Mouse (Mus musculus): ENCODE measurements around the gene Hoxb9. TPM values are rescaled to one million over a fixed set of nuclear protein-coding genes. Genes with fewer than 3 reads are reported as not detected.

Gene Hoxb9
- polyA plus RNA-seq, 1 experiment from 2014 or later = not detected

- no peak overlapping the region for H3K27ac ChIP-seq (replicated peaks in 1 of 2; ENCODE audit: control insufficient read depth in 1 of 2, insufficient read depth in 1 of 2, low read depth in 2 of 2, low read length in 2 of 2)
- H3K9me3 ChIP-seq (ENCODE audit: control insufficient read depth, low read length) = no peaks in the 10 kb centered on the region
- H3K4me1 ChIP-seq (ENCODE audit: control insufficient read depth in 2 of 2, insufficient read depth in 2 of 2, low read length in 2 of 2) = no peaks in the 10 kb centered on the region
- peaks cover 100% of the 10 kb centered on the region for H3K27me3 ChIP-seq (ENCODE audit: control insufficient read depth, insufficient read depth, low read length)
- ATAC-seq (ENCODE audit: insufficient number of reproducible peaks, insufficient read depth, low FRiP score, low read depth) = no peak
- H3K9ac ChIP-seq (ENCODE audit: low read length) = no peak overlapping the region
- no peak overlapping the region for H3K4me3 ChIP-seq (ENCODE audit: control insufficient read depth in 1 of 2, insufficient read depth in 1 of 2, low read depth in 1 of 2, low read length in 2 of 2)
- WGBS = 9% methylated on average over 20 of the region's 20 CpGs
- H3K4me2 ChIP-seq (ENCODE audit: low read length) = no peak overlapping the region
- H3K36me3 ChIP-seq (ENCODE audit: control insufficient read depth, insufficient read depth, low read length) = no peaks in the 10 kb centered on the region
These were observed 39.1 kb downstream of the Hoxb9 start for GRCm38 (mm10) chr11:96310183-96310938.

GRCm38 (mm10) chr11:96311097-96311496, 39.8 kb downstream of the Hoxb9 start:
- H3K27ac ChIP-seq (replicated peaks in 1 of 2; ENCODE audit: control insufficient read depth in 1 of 2, insufficient read depth in 1 of 2, low read depth in 2 of 2, low read length in 2 of 2) = no peak overlapping the region
- no peaks in the 10 kb centered on the region for H3K36me3 ChIP-seq (ENCODE audit: control insufficient read depth, insufficient read depth, low read length)
- ATAC-seq (ENCODE audit: insufficient number of reproducible peaks, insufficient read depth, low FRiP score, low read depth) = no peak
- no peak overlapping the region for H3K9ac ChIP-seq (ENCODE audit: low read length)
- peaks cover 100% of the 10 kb centered on the region for H3K27me3 ChIP-seq (ENCODE audit: control insufficient read depth, insufficient read depth, low read length)
- H3K9me3 ChIP-seq (ENCODE audit: control insufficient read depth, low read length) = no peaks in the 10 kb centered on the region
- WGBS = 17% methylated on average over 6 of the region's 6 CpGs
- H3K4me1 ChIP-seq (ENCODE audit: control insufficient read depth in 2 of 2, insufficient read depth in 2 of 2, low read length in 2 of 2) = no peaks in the 10 kb centered on the region
- H3K4me2 ChIP-seq (ENCODE audit: low read length) = peak overlapping the region; percentile 55
- peak overlapping the region in 1 of 2 experiments; percentile 34; a peak in 2 of 4 replicates for H3K4me3 ChIP-seq (ENCODE audit: control insufficient read depth in 1 of 2, insufficient read depth in 1 of 2, low read depth in 1 of 2, low read length in 2 of 2)

- ATAC-seq (ENCODE audit: insufficient number of reproducible peaks, insufficient read depth, low FRiP score, low read depth) = no peak; the same call in 1 of the 2 replicates
- H3K4me3 ChIP-seq (ENCODE audit: control insufficient read depth in 1 of 2, insufficient read depth in 1 of 2, low read depth in 1 of 2, low read length in 2 of 2) = peak overlapping the region; percentile 7 to 34; a peak in 3 of 4 replicates
- H3K9ac ChIP-seq (ENCODE audit: low read length) = no peak overlapping the region
- WGBS = 2% methylated on average over 31 of the region's 31 CpGs
- H3K4me2 ChIP-seq (ENCODE audit: low read length) = peak overlapping the region; percentile 55
- peaks cover 100% of the 10 kb centered on the region for H3K27me3 ChIP-seq (ENCODE audit: control insufficient read depth, insufficient read depth, low read length)
- no peaks in the 10 kb centered on the region for H3K9me3 ChIP-seq (ENCODE audit: control insufficient read depth, low read length)
- no peaks in the 10 kb centered on the region for H3K36me3 ChIP-seq (ENCODE audit: control insufficient read depth, insufficient read depth, low read length)
- no peak overlapping the region for H3K27ac ChIP-seq (replicated peaks in 1 of 2; ENCODE audit: control insufficient read depth in 1 of 2, insufficient read depth in 1 of 2, low read depth in 2 of 2, low read length in 2 of 2)
- H3K4me1 ChIP-seq (ENCODE audit: control insufficient read depth in 2 of 2, insufficient read depth in 2 of 2, low read length in 2 of 2) = no peaks in the 10 kb centered on the region
These were observed 40.5 kb downstream of the Hoxb9 start for GRCm38 (mm10) chr11:96311520-96312417.

- WGBS = 32% methylated on average over 2 of the region's 2 CpGs
- Histone ChIP-seq H3K4me3 (ENCODE audit: control insufficient read depth in 1 of 2, insufficient read depth in 1 of 2, low read depth in 1 of 2, low read length in 2 of 2) (no peak overlapping the region), H3K27ac (replicated peaks in 1 of 2; ENCODE audit: control insufficient read depth in 1 of 2, insufficient read depth in 1 of 2, low read depth in 2 of 2, low read length in 2 of 2) (no peak overlapping the region), H3K36me3 (ENCODE audit: control insufficient read depth, insufficient read depth, low read length) (no peaks in the 10 kb centered on the region), H3K27me3 (ENCODE audit: control insufficient read depth, insufficient read depth, low read length) (peaks cover 98% of the 10 kb centered on the region), H3K4me2 (ENCODE audit: low read length) (no peak overlapping the region), H3K9ac (ENCODE audit: low read length) (no peak overlapping the region), H3K9me3 (ENCODE audit: control insufficient read depth, low read length) (no peaks in the 10 kb centered on the region), H3K4me1 (ENCODE audit: control insufficient read depth in 2 of 2, insufficient read depth in 2 of 2, low read length in 2 of 2) (no peaks in the 10 kb centered on the region)
- no peak for ATAC-seq (ENCODE audit: insufficient number of reproducible peaks, insufficient read depth, low FRiP score, low read depth)
These were observed 41.9 kb downstream of the Hoxb9 start for GRCm38 (mm10) chr11:96313134-96313533.

GRCm38 (mm10) chr11:96313806-96314428, 42.7 kb downstream of the Hoxb9 start:
- Histone ChIP-seq H3K9ac (ENCODE audit: low read length) (no peak overlapping the region), H3K36me3 (ENCODE audit: control insufficient read depth, insufficient read depth, low read length) (no peaks in the 10 kb centered on the region), H3K9me3 (ENCODE audit: control insufficient read depth, low read length) (no peaks in the 10 kb centered on the region), H3K27me3 (ENCODE audit: control insufficient read depth, insufficient read depth, low read length) (peaks cover 98% of the 10 kb centered on the region), H3K27ac (replicated peaks in 1 of 2; ENCODE audit: control insufficient read depth in 1 of 2, insufficient read depth in 1 of 2, low read depth in 2 of 2, low read length in 2 of 2) (no peak overlapping the region), H3K4me1 (ENCODE audit: control insufficient read depth in 2 of 2, insufficient read depth in 2 of 2, low read length in 2 of 2) (0 out of 4 replicates have a peak, but pooled peaks cover 0 to 5% of the 10 kb centered on the region in 2 experiments), H3K4me3 (ENCODE audit: control insufficient read depth in 1 of 2, insufficient read depth in 1 of 2, low read depth in 1 of 2, low read length in 2 of 2) (no peak overlapping the region), H3K4me2 (ENCODE audit: low read length) (no peak overlapping the region; the same call in 1 of the 2 replicates)
- ATAC-seq (ENCODE audit: insufficient number of reproducible peaks, insufficient read depth, low FRiP score, low read depth) = no peak
- WGBS = 10% methylated on average over 12 of the region's 12 CpGs

GRCm38 (mm10) chr11:96314671-96315343, 43.5 kb downstream of the Hoxb9 start:
- Histone ChIP-seq H3K4me1 (ENCODE audit: control insufficient read depth in 2 of 2, insufficient read depth in 2 of 2, low read length in 2 of 2) (0 out of 4 replicates have a peak, but pooled peaks cover 0 to 7% of the 10 kb centered on the region in 2 experiments), H3K27ac (replicated peaks in 1 of 2; ENCODE audit: control insufficient read depth in 1 of 2, insufficient read depth in 1 of 2, low read depth in 2 of 2, low read length in 2 of 2) (no peak overlapping the region), H3K9ac (ENCODE audit: low read length) (no peak overlapping the region; the same call in 1 of the 2 replicates), H3K27me3 (ENCODE audit: control insufficient read depth, insufficient read depth, low read length) (peaks cover 98% of the 10 kb centered on the region), H3K9me3 (ENCODE audit: control insufficient read depth, low read length) (no peaks in the 10 kb centered on the region), H3K36me3 (ENCODE audit: control insufficient read depth, insufficient read depth, low read length) (no peaks in the 10 kb centered on the region), H3K4me2 (ENCODE audit: low read length) (peak overlapping the region; percentile 35), H3K4me3 (ENCODE audit: control insufficient read depth in 1 of 2, insufficient read depth in 1 of 2, low read depth in 1 of 2, low read length in 2 of 2) (peak overlapping the region; percentile 22 to 25; a peak in 3 of 4 replicates)
- 2% methylated on average over 34 of the region's 34 CpGs for WGBS
- ATAC-seq (ENCODE audit: insufficient number of reproducible peaks, insufficient read depth, low FRiP score, low read depth) = no peak

GRCm38 (mm10) chr11:96315344-96315681, 44.1 kb downstream of the Hoxb9 start:
- H3K36me3 ChIP-seq (ENCODE audit: control insufficient read depth, insufficient read depth, low read length) = no peaks in the 10 kb centered on the region
- no peak for ATAC-seq (ENCODE audit: insufficient number of reproducible peaks, insufficient read depth, low FRiP score, low read depth)
- no peak overlapping the region for H3K9ac ChIP-seq (ENCODE audit: low read length)
- no peak overlapping the region for H3K27ac ChIP-seq (replicated peaks in 1 of 2; ENCODE audit: control insufficient read depth in 1 of 2, insufficient read depth in 1 of 2, low read depth in 2 of 2, low read length in 2 of 2)
- peak overlapping the region; percentile 35; the same call in 1 of the 2 replicates for H3K4me2 ChIP-seq (ENCODE audit: low read length)
- H3K9me3 ChIP-seq (ENCODE audit: control insufficient read depth, low read length) = no peaks in the 10 kb centered on the region
- H3K27me3 ChIP-seq (ENCODE audit: control insufficient read depth, insufficient read depth, low read length) = peaks cover 98% of the 10 kb centered on the region
- H3K4me3 ChIP-seq (ENCODE audit: control insufficient read depth in 1 of 2, insufficient read depth in 1 of 2, low read depth in 1 of 2, low read length in 2 of 2) = peak overlapping the region; percentile 22 to 25; a peak in 1 of 4 replicates
- H3K4me1 ChIP-seq (ENCODE audit: control insufficient read depth in 2 of 2, insufficient read depth in 2 of 2, low read length in 2 of 2) = 0 out of 4 replicates have a peak, but pooled peaks cover 2 to 7% of the 10 kb centered on the region in 2 experiments
- WGBS = 4% methylated on average over 5 of the region's 5 CpGs

Measured in heart, embryonic 14.5 days (tissue).